15 mouse cellular contexts compared by ENCODE assay signal in the genomic region with DNA sequence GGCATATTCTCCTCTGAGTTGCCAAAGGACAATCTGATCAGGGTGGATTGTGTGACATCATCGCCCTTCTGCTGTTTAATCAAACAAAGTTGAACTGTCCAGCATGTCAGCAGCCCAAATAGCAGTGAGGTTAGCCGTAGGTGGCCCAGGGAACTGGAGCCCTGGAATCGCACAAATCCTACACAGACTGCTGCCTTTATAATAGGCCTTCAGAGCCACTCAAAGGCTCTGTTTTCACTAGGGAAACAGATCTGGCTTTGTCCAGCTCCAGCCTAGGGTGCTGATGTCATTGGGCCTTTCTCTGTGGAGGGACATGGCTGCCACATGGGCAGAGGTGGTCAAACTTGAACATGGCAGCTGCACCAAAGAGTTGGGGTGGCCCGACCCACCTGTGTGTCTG. TPM values are rescaled to one million over a fixed set of nuclear protein-coding genes. Genes with fewer than 3 reads are reported as not detected.
DNase-seq lines count a peak whose midpoint lies in the region.
"Had no signal": no experiment of that assay in that cellular context is flagged by ENCODE, and none has a peak within 500 bp of the region (broad histone marks: within the 10 kb centered on the region; RNA-seq: fewer than 3 reads in every experiment).

No protein-coding gene starts in this region.

- peak; percentile 87 for DNase-seq in heart, adult 11 months
- no peak for DNase-seq in heart, postnatal 4 days
- DNase-seq in layer of hippocampus, adult 9-11 months = peak; percentile 47
- no peak for DNase-seq in layer of hippocampus, adult 11-12 months (ENCODE audit: low spot score)
- DNase-seq in brain, adult 2 months (ENCODE audit: low read depth, low spot score) = peak; percentile 72
- no peak for DNase-seq in embryo, embryonic 11 days
- DNase-seq: adrenal gland, adult 2 months; adrenal gland, postnatal 10 days; adrenal gland, postnatal 25 days; cerebellum, adult 11-12 months; cerebellum, adult 2 months; cerebellum, adult 9-10 months; cerebellum, postnatal 10 days; cerebellum, postnatal 25 days had no signal

RNA-seq across cellular contexts. Expression of gene Pmp22, which starts 28.3 kb away (rescaled TPM):
- total RNA-seq in heart, postnatal 4 days (2021) = 10 to 100 TPM; 90.1 to 91.4 TPM
- total RNA-seq: MEL had no signal

Comparison
In these comparisons a context has a peak if more than half of its experiments do, and no peak if none do; other contexts are left out.
1. DNase-seq: peak in heart, adult 11 months (single experiment), layer of hippocampus, adult 9-11 months (single experiment) and brain, adult 2 months (single experiment); none in heart, postnatal 4 days (single experiment), layer of hippocampus, adult 11-12 months (single experiment) and embryo, embryonic 11 days (single experiment).